Mouse (Mus musculus): ENCODE measurements around the gene Vmn1r40. TPM values are rescaled to one million over a fixed set of nuclear protein-coding genes. Genes with fewer than 3 reads are reported as not detected.
A peak's percentile ranks its signal among the peaks of the same experiment; 100 is the strongest.

Gene Vmn1r40
- polyA plus RNA-seq (2012; rRNA removed) = not detected in 2 replicates

GRCm38 (mm10) chr6:89707240-89707639, at the start of gene Vmn1r40:
TSS of gene Vmn1r40 (plus strand) at chr6:89707540.
- no peak within 1 kb of the TSS for H3K4me3 ChIP-seq (ENCODE audit: insufficient read depth, low read length)
- TF ChIP-seq CTCF (IDR thresholded peaks at IDR 0.05; ENCODE audit: extremely low read depth, insufficient read depth, low read length) (no peak), POLR2A (IDR thresholded peaks at IDR 0.05; ENCODE audit: extremely low read depth, insufficient read depth, low read length) (no peak)
- H3K27ac ChIP-seq (ENCODE audit: insufficient read depth, low read length) = no peak within 1 kb of the TSS
- no peaks in the 10 kb centered on the region for H3K4me1 ChIP-seq (ENCODE audit: control insufficient read depth, insufficient read depth, low read length)

- Histone ChIP-seq H3K4me1 (ENCODE audit: control insufficient read depth, insufficient read depth, low read length) (no peaks in the 10 kb centered on the region), H3K27ac (ENCODE audit: insufficient read depth, low read length) (no peak overlapping the region), H3K4me3 (ENCODE audit: insufficient read depth, low read length) (no peak overlapping the region)
- TF ChIP-seq POLR2A (IDR thresholded peaks at IDR 0.05; ENCODE audit: extremely low read depth, insufficient read depth, low read length) (no peak), CTCF (IDR thresholded peaks at IDR 0.05; ENCODE audit: extremely low read depth, insufficient read depth, low read length) (no peak)
Measured at GRCm38 (mm10) chr6:89658342-89658741, 49.0 kb upstream of the Vmn1r40 start.

GRCm38 (mm10) chr6:89658931-89659330, 48.4 kb upstream of the Vmn1r40 start:
- Histone ChIP-seq H3K4me1 (ENCODE audit: control insufficient read depth, insufficient read depth, low read length) (no peaks in the 10 kb centered on the region), H3K27ac (ENCODE audit: insufficient read depth, low read length) (no peak overlapping the region), H3K4me3 (ENCODE audit: insufficient read depth, low read length) (no peak overlapping the region)
- TF ChIP-seq POLR2A (IDR thresholded peaks at IDR 0.05; ENCODE audit: extremely low read depth, insufficient read depth, low read length) = no peak
- no peak for TF ChIP-seq CTCF (IDR thresholded peaks at IDR 0.05; ENCODE audit: extremely low read depth, insufficient read depth, low read length)

GRCm38 (mm10) chr6:89659692-89660423, 47.5 kb upstream of the Vmn1r40 start:
- Histone ChIP-seq H3K4me3 (ENCODE audit: insufficient read depth, low read length) (no peak overlapping the region), H3K4me1 (ENCODE audit: control insufficient read depth, insufficient read depth, low read length) (no peaks in the 10 kb centered on the region), H3K27ac (ENCODE audit: insufficient read depth, low read length) (no peak overlapping the region)
- TF ChIP-seq CTCF (IDR thresholded peaks at IDR 0.05; ENCODE audit: extremely low read depth, insufficient read depth, low read length) (peak; percentile 83), POLR2A (IDR thresholded peaks at IDR 0.05; ENCODE audit: extremely low read depth, insufficient read depth, low read length) (no peak)

- Histone ChIP-seq H3K27ac (ENCODE audit: insufficient read depth, low read length) (no peak overlapping the region), H3K4me1 (ENCODE audit: control insufficient read depth, insufficient read depth, low read length) (no peaks in the 10 kb centered on the region), H3K4me3 (ENCODE audit: insufficient read depth, low read length) (no peak overlapping the region)
- no peak for TF ChIP-seq POLR2A (IDR thresholded peaks at IDR 0.05; ENCODE audit: extremely low read depth, insufficient read depth, low read length)
- no peak for TF ChIP-seq CTCF (IDR thresholded peaks at IDR 0.05; ENCODE audit: extremely low read depth, insufficient read depth, low read length)
Measured at GRCm38 (mm10) chr6:89660490-89660889, 46.9 kb upstream of the Vmn1r40 start.

- Histone ChIP-seq H3K4me1 (ENCODE audit: control insufficient read depth, insufficient read depth, low read length) (no peaks in the 10 kb centered on the region), H3K27ac (ENCODE audit: insufficient read depth, low read length) (no peak overlapping the region), H3K4me3 (ENCODE audit: insufficient read depth, low read length) (no peak overlapping the region)
- TF ChIP-seq CTCF (IDR thresholded peaks at IDR 0.05; ENCODE audit: extremely low read depth, insufficient read depth, low read length) = no peak
- no peak for TF ChIP-seq POLR2A (IDR thresholded peaks at IDR 0.05; ENCODE audit: extremely low read depth, insufficient read depth, low read length)
Measured at GRCm38 (mm10) chr6:89662521-89662920, 44.8 kb upstream of the Vmn1r40 start.

GRCm38 (mm10) chr6:89665155-89665554, 42.2 kb upstream of the Vmn1r40 start:
- no peak overlapping the region for H3K27ac ChIP-seq (ENCODE audit: insufficient read depth, low read length)
- H3K4me1 ChIP-seq (ENCODE audit: control insufficient read depth, insufficient read depth, low read length) = no peaks in the 10 kb centered on the region
- no peak for TF ChIP-seq POLR2A (IDR thresholded peaks at IDR 0.05; ENCODE audit: extremely low read depth, insufficient read depth, low read length)
- TF ChIP-seq CTCF (IDR thresholded peaks at IDR 0.05; ENCODE audit: extremely low read depth, insufficient read depth, low read length) = no peak
- no peak overlapping the region for H3K4me3 ChIP-seq (ENCODE audit: insufficient read depth, low read length)

- no peak overlapping the region for H3K27ac ChIP-seq (ENCODE audit: insufficient read depth, low read length)
- no peak for TF ChIP-seq POLR2A (IDR thresholded peaks at IDR 0.05; ENCODE audit: extremely low read depth, insufficient read depth, low read length)
- TF ChIP-seq CTCF (IDR thresholded peaks at IDR 0.05; ENCODE audit: extremely low read depth, insufficient read depth, low read length) = no peak
- no peaks in the 10 kb centered on the region for H3K4me1 ChIP-seq (ENCODE audit: control insufficient read depth, insufficient read depth, low read length)
- no peak overlapping the region for H3K4me3 ChIP-seq (ENCODE audit: insufficient read depth, low read length)
Measured at GRCm38 (mm10) chr6:89665667-89666066, 41.7 kb upstream of the Vmn1r40 start.

- Histone ChIP-seq H3K27ac (ENCODE audit: insufficient read depth, low read length) (no peak overlapping the region), H3K4me3 (ENCODE audit: insufficient read depth, low read length) (no peak overlapping the region), H3K4me1 (ENCODE audit: control insufficient read depth, insufficient read depth, low read length) (no peaks in the 10 kb centered on the region)
- TF ChIP-seq POLR2A (IDR thresholded peaks at IDR 0.05; ENCODE audit: extremely low read depth, insufficient read depth, low read length) (no peak), CTCF (IDR thresholded peaks at IDR 0.05; ENCODE audit: extremely low read depth, insufficient read depth, low read length) (no peak)
Measured at GRCm38 (mm10) chr6:89666976-89667375, 40.4 kb upstream of the Vmn1r40 start.

- no peak overlapping the region for H3K27ac ChIP-seq (ENCODE audit: insufficient read depth, low read length)
- TF ChIP-seq POLR2A (IDR thresholded peaks at IDR 0.05; ENCODE audit: extremely low read depth, insufficient read depth, low read length) (no peak), CTCF (IDR thresholded peaks at IDR 0.05; ENCODE audit: extremely low read depth, insufficient read depth, low read length) (no peak)
- no peaks in the 10 kb centered on the region for H3K4me1 ChIP-seq (ENCODE audit: control insufficient read depth, insufficient read depth, low read length)
- H3K4me3 ChIP-seq (ENCODE audit: insufficient read depth, low read length) = no peak overlapping the region
Measured at GRCm38 (mm10) chr6:89669556-89669955, 37.8 kb upstream of the Vmn1r40 start.
